Mouse (Mus musculus) limb, embryonic 12.5 days (tissue): Measurements from ENCODE around the gene Slc29a3. TPM values are rescaled to one million over a fixed set of nuclear protein-coding genes. Genes with fewer than 3 reads are reported as not detected.
"Not testable (repeated sequence)": the region's sequence is repeated elsewhere in the genome, so short reads cannot be mapped to it uniquely, and the experiment has no call there.

ENCODE experiments used
- ATAC-seq: fragments of 200-750 bp; cut with Nextera tagmentation; 2 replicates; pipeline ENCODE4 v1.8.0; 2017; ENCODE audit warnings: low read depth, moderate TSS enrichment; ENCODE audit not compliant: insufficient number of reproducible peaks, insufficient read depth, low FRiP score, low TSS enrichment
- H3K27ac ChIP-seq: fragments of 300-500 bp; sonication (generic); 2 replicates; pipeline ENCODE4 v1.5.1; 2016; ENCODE audit warnings: mild to moderate bottlenecking, moderate library complexity
- H3K27me3 ChIP-seq: fragments of 300-500 bp; sonication (generic); 2 replicates; pipeline ENCODE4 v1.6.1; 2016; ENCODE audit warnings: mild to moderate bottlenecking, moderate library complexity
- H3K36me3 ChIP-seq: fragments of 300-500 bp; sonication (generic); 2 replicates; pipeline ENCODE4 v1.6.1; 2016; ENCODE audit warnings: mild to moderate bottlenecking, moderate library complexity
- H3K4me1 ChIP-seq: fragments of 300-500 bp; sonication (generic); replicated peaks from 2 replicates; pipeline ENCODE4 v1.6.1; 2016
- H3K4me2 ChIP-seq: fragments of 300-500 bp; sonication (generic); 2 replicates; pipeline ENCODE4 v1.6.1; 2016; ENCODE audit warnings: mild to moderate bottlenecking, moderate library complexity
- H3K4me3 ChIP-seq: fragments of 300-500 bp; sonication (generic); replicated peaks from 2 replicates; pipeline ENCODE4 v1.5.1; 2016; ENCODE audit warnings: mild to moderate bottlenecking
- H3K9ac ChIP-seq: fragments of 300-500 bp; sonication (generic); replicated peaks from 2 replicates; pipeline ENCODE4 v1.6.1; 2016; ENCODE audit warnings: mild to moderate bottlenecking, moderate library complexity
- H3K9me3 ChIP-seq: fragments of 300-500 bp; sonication (generic); 2 replicates; pipeline ENCODE4 v1.6.1; 2016; ENCODE audit warnings: mild to moderate bottlenecking, moderate library complexity
- WGBS: fragments of 180-500 bp; shearing (Covaris S2); methylation state at CpG from one replicate; pipeline ENCODE4 v1.1.7; 2016; 5-methylcytosine and 5-hydroxymethylcytosine counted together
- polyA plus RNA-seq: library from polyadenylated mRNA; unstranded; fragments of >200 nt; fragmentation: Nextera tagmentation; extraction: Ambion mirVana; gene quantifications from 2 replicates; pipeline ENCODE4 v1.2.1, GENCODE M21; 2016

Slc29a3 gene
- polyA plus RNA-seq, 1 experiment from 2014 or later, result 9.6 TPM

- H3K4me2 ChIP-seq, result no peak overlapping the region
- H3K9ac ChIP-seq, result no peak overlapping the region
- H3K27ac ChIP-seq, result no peak overlapping the region
- H3K9me3 ChIP-seq, result no peaks in the 10 kb centered on the region
- H3K27me3 ChIP-seq, result no peaks in the 10 kb centered on the region
- peaks cover 10% of the 10 kb centered on the region; the same call in 1 of the 2 replicates for H3K36me3 ChIP-seq
- H3K4me3 ChIP-seq, result no peak overlapping the region
- no peak for ATAC-seq
- peaks cover 9% of the 10 kb centered on the region; the same call in 1 of the 2 replicates for H3K4me1 ChIP-seq
- WGBS, result 65% methylated on average over 6 of the region's 6 CpGs
Observed at GRCm38 (mm10) chr10:60724496-60724895, 28.1 kb downstream of the Slc29a3 start.

DNA sequence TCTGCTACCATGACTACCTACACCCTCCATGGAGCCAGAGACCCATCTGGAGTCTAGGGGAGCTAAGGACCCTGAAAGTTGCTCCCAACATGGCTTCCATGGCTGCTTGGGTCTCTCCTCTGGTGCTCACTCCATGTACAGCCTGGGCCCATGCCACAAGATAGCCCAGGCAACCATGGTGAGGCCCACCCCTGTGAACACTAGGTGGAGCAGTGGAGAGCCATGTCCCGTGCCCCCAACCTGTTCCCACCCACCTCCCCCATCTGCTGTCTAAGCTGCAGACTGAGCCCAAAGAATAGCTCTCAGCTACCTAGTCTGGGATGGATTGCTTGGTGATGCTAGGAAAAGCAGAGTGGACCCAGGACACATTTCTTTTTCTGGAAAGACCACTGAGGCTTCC, 29.2 kb downstream of the Slc29a3 start:
- 57% methylated on average over 1 of the region's 1 CpGs for WGBS
- Histone ChIP-seq H3K36me3 (peaks cover 18% of the 10 kb centered on the region; the same call in 1 of the 2 replicates), H3K27ac (no peak overlapping the region), H3K4me2 (no peak overlapping the region), H3K9me3 (no peaks in the 10 kb centered on the region), H3K9ac (no peak overlapping the region), H3K4me1 (peaks cover 9% of the 10 kb centered on the region; the same call in 1 of the 2 replicates), H3K4me3 (no peak overlapping the region), H3K27me3 (no peaks in the 10 kb centered on the region)
- ATAC-seq, result no peak

GRCm38 (mm10) chr10:60721640-60722039, 31.0 kb downstream of the Slc29a3 start:
- WGBS, result 58% methylated on average over 12 of the region's 12 CpGs
- Histone ChIP-seq H3K4me2 (no peak overlapping the region), H3K27ac (no peak overlapping the region), H3K4me1 (no peaks in the 10 kb centered on the region), H3K9ac (no peak overlapping the region), H3K36me3 (peaks cover 19% of the 10 kb centered on the region; the same call in 1 of the 2 replicates), H3K27me3 (no peaks in the 10 kb centered on the region), H3K4me3 (no peak overlapping the region), H3K9me3 (no peaks in the 10 kb centered on the region)
- no peak for ATAC-seq

- WGBS, result 80% methylated on average over 5 of the region's 5 CpGs
- H3K27me3 ChIP-seq, result no peaks in the 10 kb centered on the region
- H3K36me3 ChIP-seq, result peaks cover 29% of the 10 kb centered on the region
- no peak for ATAC-seq
- H3K9ac ChIP-seq, result no peak overlapping the region
- no peak overlapping the region for H3K4me2 ChIP-seq
- no peaks in the 10 kb centered on the region for H3K9me3 ChIP-seq
- no peaks in the 10 kb centered on the region for H3K4me1 ChIP-seq
- no peak overlapping the region for H3K4me3 ChIP-seq
- no peak overlapping the region for H3K27ac ChIP-seq
Observed at GRCm38 (mm10) chr10:60720461-60720860, 32.1 kb downstream of the Slc29a3 start.

DNA sequence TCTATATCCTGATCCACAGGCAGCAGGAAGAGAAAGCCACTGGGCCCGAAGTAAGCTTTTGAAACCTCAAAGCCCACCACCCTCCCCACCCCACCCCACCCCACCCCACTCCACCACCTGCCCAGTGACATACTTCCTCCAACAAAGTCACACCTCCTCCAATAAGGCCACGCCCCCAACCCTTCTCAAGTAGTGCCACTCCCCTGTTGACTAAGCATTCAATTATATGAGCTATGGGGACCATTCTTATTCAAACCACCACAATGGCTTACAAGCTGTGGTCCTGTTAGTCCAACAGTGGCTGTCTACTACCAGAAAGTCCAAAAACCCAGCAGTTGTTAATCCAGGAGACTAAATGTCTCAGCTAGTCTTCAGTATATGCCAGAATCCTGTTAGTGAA, 34.1 kb downstream of the Slc29a3 start:
- ATAC-seq, result no peak
- no peak overlapping the region for H3K9ac ChIP-seq
- WGBS, result 88% methylated on average over 2 of the region's 2 CpGs
- H3K4me1 ChIP-seq, result no peaks in the 10 kb centered on the region
- no peak overlapping the region for H3K27ac ChIP-seq
- peaks cover 8% of the 10 kb centered on the region; the same call in 1 of the 2 replicates for H3K9me3 ChIP-seq
- no peak overlapping the region for H3K4me3 ChIP-seq
- peaks cover 41% of the 10 kb centered on the region for H3K36me3 ChIP-seq
- H3K27me3 ChIP-seq, result no peaks in the 10 kb centered on the region
- no peak overlapping the region for H3K4me2 ChIP-seq

- peaks cover 40% of the 10 kb centered on the region for H3K36me3 ChIP-seq
Observed at GRCm38 (mm10) chr10:60716449-60716848, 36.1 kb downstream of the Slc29a3 start.

DNA sequence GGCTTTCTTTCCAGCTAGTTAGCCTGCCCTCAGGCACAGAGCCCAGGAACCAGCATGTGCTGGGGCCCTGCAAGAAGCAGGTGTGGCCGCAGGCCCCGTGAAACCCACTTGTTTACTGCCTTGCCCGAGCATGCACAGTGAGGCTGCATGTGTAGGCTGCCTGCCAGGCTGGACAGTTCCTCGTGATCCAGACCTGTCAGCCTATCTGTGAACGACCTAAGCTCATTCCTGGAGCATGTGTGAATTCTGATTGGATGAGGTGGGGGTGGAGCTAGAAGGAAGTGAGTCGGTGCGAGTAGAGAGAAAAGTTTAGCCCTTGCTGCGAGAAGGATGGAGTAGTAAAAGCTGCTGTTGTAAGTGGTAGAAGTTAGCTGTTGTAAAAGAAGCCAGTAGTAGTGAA, 40.3 kb downstream of the Slc29a3 start:
- H3K9me3 ChIP-seq, H3K9ac ChIP-seq, H3K4me2 ChIP-seq, H3K4me3 ChIP-seq, H3K4me1 ChIP-seq, H3K27me3 ChIP-seq, ATAC-seq: not testable (repeated sequence)
- peaks cover 26% of the 10 kb centered on the region for H3K36me3 ChIP-seq
- 23% methylated on average over 8 of the region's 8 CpGs for WGBS
- 0 out of 2 replicates have a peak overlapping the region, but pooled peaks have one; percentile 23 for H3K27ac ChIP-seq

More at GRCm38 (mm10) chr10:60716449-60716848, 36.1 kb downstream of the Slc29a3 start:
- H3K4me1 ChIP-seq, result no peaks in the 10 kb centered on the region
- H3K9ac ChIP-seq, result no peak overlapping the region
- WGBS, result 88% methylated on average over 3 of the region's 3 CpGs
- H3K9me3 ChIP-seq, result peaks cover 8% of the 10 kb centered on the region; the same call in 1 of the 2 replicates
- H3K4me3 ChIP-seq, result no peak overlapping the region
- no peaks in the 10 kb centered on the region for H3K27me3 ChIP-seq
- ATAC-seq, result no peak
- no peak overlapping the region for H3K4me2 ChIP-seq
- no peak overlapping the region for H3K27ac ChIP-seq

GRCm38 (mm10) chr10:60708837-60709236, 43.8 kb downstream of the Slc29a3 start:
- 80% methylated on average over 5 of the region's 5 CpGs for WGBS
- no peak overlapping the region for H3K4me2 ChIP-seq
- ATAC-seq, result no peak

DNA sequence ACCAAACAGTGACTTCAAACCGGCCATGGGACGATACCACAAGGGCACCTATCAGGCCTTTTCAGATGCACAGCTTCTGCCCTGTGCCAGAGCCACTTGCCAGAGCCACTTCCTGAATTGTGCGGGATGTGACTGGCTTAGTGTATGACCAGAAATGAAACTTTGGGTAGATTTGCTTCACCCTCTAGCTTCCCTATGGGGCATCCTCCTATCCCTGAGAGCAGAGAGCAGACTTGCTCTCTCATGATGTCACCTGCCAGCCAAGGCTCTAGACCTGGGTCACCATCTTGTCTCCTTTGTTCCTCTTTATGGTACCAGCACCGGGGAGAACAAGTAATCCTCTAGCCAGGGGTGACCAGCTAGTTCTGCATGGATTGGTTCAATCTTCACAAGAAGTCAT, 46.3 kb downstream of the Slc29a3 start:
- ATAC-seq, result no peak
- Histone ChIP-seq H3K4me2 (no peak overlapping the region), H3K4me1 (no peaks in the 10 kb centered on the region), H3K9me3 (no peaks in the 10 kb centered on the region), H3K36me3 (no peaks in the 10 kb centered on the region), H3K27ac (no peak overlapping the region), H3K4me3 (no peak overlapping the region), H3K27me3 (0 out of 2 replicates have a peak, but pooled peaks cover 3% of the 10 kb centered on the region), H3K9ac (no peak overlapping the region)
- WGBS, result 84% methylated on average over 4 of the region's 4 CpGs

More at GRCm38 (mm10) chr10:60708837-60709236, 43.8 kb downstream of the Slc29a3 start:
- Histone ChIP-seq H3K27me3 (0 out of 2 replicates have a peak, but pooled peaks cover 3% of the 10 kb centered on the region), H3K27ac (no peak overlapping the region), H3K9me3 (peaks cover 2% of the 10 kb centered on the region; the same call in 1 of the 2 replicates), H3K4me3 (no peak overlapping the region), H3K9ac (no peak overlapping the region), H3K36me3 (peaks cover 2% of the 10 kb centered on the region), H3K4me1 (no peaks in the 10 kb centered on the region)

- no peak overlapping the region for H3K4me2 ChIP-seq
- H3K9me3 ChIP-seq, result no peaks in the 10 kb centered on the region
- 0 out of 2 replicates have a peak, but pooled peaks cover 3% of the 10 kb centered on the region for H3K27me3 ChIP-seq
- no peak overlapping the region for H3K9ac ChIP-seq
- H3K36me3 ChIP-seq, result no peaks in the 10 kb centered on the region
- H3K4me3 ChIP-seq, result no peak overlapping the region
- no peak overlapping the region for H3K27ac ChIP-seq
- H3K4me1 ChIP-seq, result no peaks in the 10 kb centered on the region
- ATAC-seq, result no peak
- 72% methylated on average over 2 of the region's 2 CpGs for WGBS
Observed at GRCm38 (mm10) chr10:60705134-60705533, 47.5 kb downstream of the Slc29a3 start.

GRCm38 (mm10) chr10:60697775-60698174, 54.8 kb downstream of the Slc29a3 start:
- 82% methylated on average over 6 of the region's 6 CpGs for WGBS

DNA sequence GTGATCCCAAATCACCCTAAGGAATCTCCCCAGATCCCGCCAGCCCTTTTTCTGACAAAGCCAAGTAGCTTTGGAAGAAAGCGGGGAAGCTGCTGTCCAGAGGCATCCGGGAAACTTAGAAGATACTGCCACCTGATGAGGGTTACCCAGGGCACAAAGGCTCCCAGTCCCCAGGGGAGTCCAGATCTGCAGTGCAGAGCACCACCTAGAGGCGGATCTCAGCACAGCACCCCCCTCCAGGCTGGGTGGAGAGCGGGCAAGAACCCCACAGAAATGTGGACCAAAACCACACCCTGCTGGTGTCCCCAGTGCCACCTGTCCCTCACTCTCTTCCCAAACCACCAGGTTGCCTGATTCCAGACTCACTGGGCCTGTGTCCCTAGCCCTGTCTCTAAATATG, 55.6 kb downstream of the Slc29a3 start:
- no peak overlapping the region for H3K27ac ChIP-seq
- H3K9ac ChIP-seq, result no peak overlapping the region
- H3K27me3 ChIP-seq, result peaks cover 15% of the 10 kb centered on the region
- H3K4me1 ChIP-seq, result peaks cover under 1% of the 10 kb centered on the region; the same call in 1 of the 2 replicates
- H3K4me3 ChIP-seq, result no peak overlapping the region
- no peaks in the 10 kb centered on the region for H3K9me3 ChIP-seq
- H3K36me3 ChIP-seq, result no peaks in the 10 kb centered on the region
- WGBS, result 12% methylated on average over 5 of the region's 5 CpGs
- ATAC-seq, result 0 out of 2 replicates have a peak, but pooled peaks have one; percentile 21
- no peak overlapping the region for H3K4me2 ChIP-seq

More at GRCm38 (mm10) chr10:60697775-60698174, 54.8 kb downstream of the Slc29a3 start:
- no peak overlapping the region for H3K9ac ChIP-seq
- no peaks in the 10 kb centered on the region for H3K9me3 ChIP-seq
- no peak overlapping the region for H3K4me3 ChIP-seq
- ATAC-seq, result no peak
- no peak overlapping the region for H3K4me2 ChIP-seq
- H3K27ac ChIP-seq, result no peak overlapping the region
- no peaks in the 10 kb centered on the region for H3K4me1 ChIP-seq
- H3K27me3 ChIP-seq, result peaks cover 14% of the 10 kb centered on the region
- H3K36me3 ChIP-seq, result no peaks in the 10 kb centered on the region
